Mouse (Mus musculus): ENCODE data around the gene Rhog.

DNA sequence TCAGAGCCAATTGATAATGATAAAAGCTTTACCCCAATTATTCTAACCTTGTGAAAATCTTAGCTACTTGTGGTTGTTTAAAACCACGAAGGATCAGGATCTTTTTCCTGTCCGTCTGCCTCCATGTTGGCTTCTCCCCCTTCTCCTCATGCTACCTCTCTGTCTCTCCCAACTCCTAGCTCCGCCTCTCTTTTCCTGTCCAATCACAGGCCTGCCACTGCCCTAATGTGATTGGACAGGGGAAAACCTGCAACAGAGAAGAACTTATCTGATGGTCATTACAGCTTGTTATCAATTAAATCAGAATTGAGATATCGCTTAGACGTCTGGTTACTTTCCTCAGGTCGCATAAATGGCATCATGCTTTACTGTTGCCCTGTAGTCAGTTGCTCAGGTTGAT lies 33.6 kb upstream of the Rhog start:
- no peak for TF ChIP-seq CTCF (IDR thresholded peaks at IDR 0.05; ENCODE audit: borderline replicate concordance, insufficient read depth, low read length)
- no peak for TF ChIP-seq POLR2A (IDR thresholded peaks at IDR 0.05; ENCODE audit: low read depth, low read length)
